In genomic region chr13:69864911-69865310, GRCm38 (mm10) we compare ENCODE assay signal across 13 mouse cellular contexts.
"Had no signal": no experiment of that assay in that cellular context is flagged by ENCODE, and none has a peak within 500 bp of the region (broad histone marks: within the 10 kb centered on the region; RNA-seq: fewer than 3 reads in every experiment).

No protein-coding gene starts in this region.

- H3K4me3 ChIP-seq: layer of hippocampus, adult 2 months; midbrain, embryonic 12.5 days had no signal

- H3K4me2 ChIP-seq: midbrain, embryonic 12.5 days had no signal

- H3K9ac ChIP-seq: liver, embryonic 14.5 days; midbrain, embryonic 12.5 days had no signal

- H3K27ac ChIP-seq: layer of hippocampus, adult 2 months; liver, embryonic 14.5 days; midbrain, embryonic 12.5 days had no signal

- H3K27me3 ChIP-seq: midbrain, embryonic 12.5 days had no signal

- H3K9me3 ChIP-seq: midbrain, embryonic 12.5 days had no signal

- ATAC-seq: midbrain, embryonic 16.5 days had no signal

- DNase-seq: kidney, adult 8-10 months; kidney, postnatal 10 days; kidney, postnatal 4 days; left cerebral cortex, postnatal 4 days; lung, adult 18-20 months; right cerebral cortex, adult 18-20 months; right cerebral cortex, postnatal 25 days; thymus, adult 2 months; thymus, postnatal 25 days had no signal

- H3K36me3 ChIP-seq: midbrain, embryonic 12.5 days had no signal

- H3K4me1 ChIP-seq: midbrain, embryonic 12.5 days had no signal
